Mouse (Mus musculus): ENCODE measurements around the gene Rfpl4b. TPM values are rescaled to one million over a fixed set of nuclear protein-coding genes. Genes with fewer than 3 reads are reported as not detected.
"Not testable (repeated sequence)": the region's sequence is repeated elsewhere in the genome, so short reads cannot be mapped to it uniquely, and the experiment has no call there.

Rfpl4b gene
- total RNA-seq (2021): not detected

DNA sequence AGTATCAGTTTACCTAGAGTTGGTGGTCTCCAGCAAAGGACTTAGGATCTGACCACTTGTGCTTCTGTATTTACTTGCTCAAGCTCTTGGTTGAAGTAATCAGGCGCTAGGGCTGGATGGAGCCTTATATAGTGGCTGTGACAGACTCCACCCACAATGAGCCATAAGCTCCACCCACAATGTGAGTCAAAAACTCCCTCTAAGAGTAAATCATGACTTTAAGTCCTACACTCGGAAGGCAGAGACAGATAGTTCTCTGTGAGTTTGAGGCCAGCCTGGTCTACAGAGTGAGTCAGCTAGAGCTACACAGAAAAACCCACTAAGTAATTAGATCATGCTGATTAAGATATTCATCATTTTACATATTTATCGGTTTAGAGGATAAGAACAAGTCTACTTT, at the start of gene Rfpl4b:
Rfpl4b (minus strand) TSS at position 101 of the 400 bp plus-strand sequence.
- no peak for DNase-seq (ENCODE audit: extremely low spot score in 1 of 2, low spot score in 2 of 2)
- intact Hi-C loops (cut with DNase I): no loop called here

DNA sequence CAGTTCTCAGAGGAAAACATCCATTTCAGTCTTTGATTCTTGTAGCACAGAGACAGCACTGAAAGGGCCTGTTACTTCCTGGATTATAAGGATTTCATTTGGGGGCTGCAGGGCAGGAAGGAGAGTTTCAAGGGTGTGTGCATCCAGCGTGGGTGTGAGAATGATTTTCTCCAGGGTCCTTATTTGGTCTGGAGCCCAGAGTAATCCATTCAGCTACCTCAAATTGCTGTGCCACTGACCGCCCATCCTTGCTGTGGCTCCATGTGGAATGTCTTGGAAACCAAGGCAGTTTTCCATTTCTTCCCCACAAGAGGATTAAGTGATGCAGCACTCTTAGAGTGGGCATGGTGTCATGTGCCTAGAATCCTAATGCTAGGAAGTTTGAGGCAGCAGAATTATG, 33.6 kb upstream of the Rfpl4b start:
- no peak for DNase-seq (ENCODE audit: extremely low spot score in 1 of 2, low spot score in 2 of 2)
- intact Hi-C loops (cut with DNase I): no loop called here

DNA sequence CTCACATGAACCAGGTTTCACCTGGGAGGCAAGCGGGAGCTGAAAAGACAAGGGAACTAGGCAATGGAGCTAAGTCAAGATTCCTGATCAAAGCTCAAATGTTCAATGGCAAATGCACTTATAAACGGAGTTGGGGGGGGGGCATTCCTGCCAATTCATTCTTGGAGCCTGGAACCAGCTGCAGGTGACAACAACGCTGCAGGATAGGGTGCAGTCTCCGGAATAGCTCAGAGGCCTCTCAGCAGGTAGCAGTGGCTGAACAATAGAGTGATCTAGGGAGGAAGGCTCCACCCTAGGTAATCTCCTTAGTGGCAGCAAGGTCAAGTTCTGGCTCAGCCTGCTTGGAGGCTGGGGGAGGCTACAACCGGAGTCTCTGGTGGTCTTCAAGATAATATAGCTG, 28.4 kb upstream of the Rfpl4b start:
- DNase-seq (ENCODE audit: extremely low spot score in 1 of 2, low spot score in 2 of 2); intact Hi-C loops (cut with DNase I): not testable (repeated sequence)

DNA sequence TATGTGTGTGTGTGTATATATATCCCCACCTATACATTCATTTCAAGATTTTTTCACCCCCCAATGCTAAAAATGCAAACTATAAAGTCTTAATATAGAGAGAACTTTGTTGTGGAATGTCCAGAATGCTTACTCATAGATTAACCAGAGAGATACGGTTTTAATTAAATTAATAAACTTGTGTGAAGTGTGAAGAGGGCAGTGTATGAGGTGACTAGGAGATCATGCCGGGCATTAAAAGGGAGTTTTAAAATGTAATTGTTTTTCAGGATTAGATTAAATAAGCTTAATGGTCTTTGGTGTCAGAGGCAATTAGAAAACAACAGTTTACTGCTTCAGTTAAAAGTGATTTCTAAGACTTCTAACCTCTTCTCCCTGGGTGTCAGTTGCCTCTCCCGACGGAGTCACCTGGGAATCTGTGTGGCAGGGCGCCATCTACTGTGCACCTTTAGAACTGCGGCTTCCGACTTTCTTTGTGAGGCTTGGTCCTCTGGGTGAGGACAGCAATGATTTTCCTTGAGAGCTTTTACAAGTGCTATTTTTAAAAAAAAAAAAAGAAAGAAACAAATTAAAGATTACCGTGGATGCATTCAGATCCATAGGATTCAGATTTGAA, 27.4 kb upstream of the Rfpl4b start:
- DNase-seq (ENCODE audit: extremely low spot score in 1 of 2, low spot score in 2 of 2): peak; percentile 61 to 72
- intact Hi-C loops (cut with DNase I): loop anchor here (2.0 to 5.0 kb wide), 2 partner anchors 1712 to 1777 kb away; no protein-coding TSS in a partner anchor

DNA sequence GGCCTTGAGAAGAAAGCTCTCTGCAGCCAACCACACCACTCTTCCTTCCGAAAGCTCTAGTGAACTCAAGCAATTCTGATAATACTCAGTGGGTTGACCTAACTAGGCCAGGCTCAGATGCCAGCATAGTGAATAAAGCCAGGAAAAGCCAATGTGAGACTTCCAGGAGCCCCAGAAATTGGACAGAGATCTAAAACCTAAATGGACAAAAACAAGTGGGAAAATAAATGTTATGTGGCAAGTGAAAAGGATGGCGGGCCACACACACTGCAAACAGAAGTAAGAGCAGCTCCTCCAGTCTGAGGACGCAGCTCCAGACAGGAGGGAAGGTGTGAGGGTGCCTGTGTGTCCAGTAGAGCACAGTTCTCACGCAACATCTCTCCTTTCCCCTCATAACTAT, 26.7 kb upstream of the Rfpl4b start:
- DNase-seq (ENCODE audit: extremely low spot score in 1 of 2, low spot score in 2 of 2): peak in 1 of 2 experiments; percentile 7
- intact Hi-C loops (cut with DNase I): loop anchor here (2.0 to 5.0 kb wide), 2 partner anchors 1711 to 1776 kb away; no protein-coding TSS in a partner anchor

DNA sequence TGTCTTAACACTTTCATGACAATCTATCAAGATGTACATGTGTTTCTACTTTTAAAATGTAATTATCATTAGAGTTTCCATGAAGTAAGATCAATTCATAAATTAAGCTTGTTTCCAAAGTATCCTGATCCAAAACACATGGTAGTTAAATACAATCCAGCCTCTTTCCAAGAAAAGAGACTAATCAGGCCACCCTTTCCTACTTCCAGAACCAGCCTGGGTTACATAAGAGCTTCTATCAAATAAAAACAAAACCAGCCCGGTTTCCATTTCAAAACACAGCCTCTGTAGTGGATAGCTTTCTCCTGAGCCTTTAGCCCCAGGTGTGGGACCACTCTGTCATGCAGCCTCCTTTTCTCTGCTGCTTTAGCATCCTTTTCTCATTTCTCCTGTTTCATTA, 2.2 kb upstream of the Rfpl4b start:
- intact Hi-C loops (cut with DNase I): no loop called here
- no peak for DNase-seq (ENCODE audit: extremely low spot score in 1 of 2, low spot score in 2 of 2)

DNA sequence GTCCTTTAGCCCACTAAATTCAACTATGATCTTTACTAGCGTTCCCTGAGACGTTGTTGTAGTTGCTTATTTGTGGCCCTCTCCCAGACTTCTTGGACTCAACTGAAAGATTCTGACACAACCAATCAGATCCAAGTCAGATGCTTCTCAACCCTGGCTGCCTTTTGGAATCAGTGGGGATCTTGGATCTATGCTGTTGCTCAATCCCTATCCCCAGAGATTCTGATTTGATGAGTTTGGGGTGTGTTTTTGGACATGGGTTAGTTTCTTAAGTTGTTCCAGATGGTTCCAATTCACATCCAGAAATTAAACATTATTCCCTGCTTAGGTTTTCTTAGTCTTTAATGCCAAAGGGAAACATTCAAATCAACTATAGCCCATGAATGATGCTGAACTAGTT, 15.5 kb downstream of the Rfpl4b start:
- no peak for DNase-seq (ENCODE audit: extremely low spot score in 1 of 2, low spot score in 2 of 2)
- intact Hi-C loops (cut with DNase I): no loop called here

DNA sequence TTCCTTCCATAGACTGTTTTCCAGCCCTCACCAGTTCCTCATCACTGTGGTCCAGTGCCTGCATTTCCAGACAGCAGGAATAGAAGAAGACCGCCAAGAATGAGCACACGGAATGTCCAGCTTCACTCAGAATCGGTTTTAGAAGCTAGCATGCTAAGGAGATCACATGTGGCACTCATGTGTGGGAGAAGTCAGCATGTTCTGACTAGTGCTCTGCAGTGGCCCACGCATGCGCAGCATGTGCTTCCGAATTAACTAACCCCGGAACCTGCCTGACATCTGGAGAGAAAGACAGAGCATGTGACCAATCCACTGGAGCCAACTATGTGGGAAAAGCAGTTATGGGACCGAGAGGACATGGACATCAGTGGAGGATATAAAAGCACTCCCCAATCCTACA, 17.5 kb downstream of the Rfpl4b start:
- intact Hi-C loops (cut with DNase I): no loop called here
- no peak for DNase-seq (ENCODE audit: extremely low spot score in 1 of 2, low spot score in 2 of 2)

DNA sequence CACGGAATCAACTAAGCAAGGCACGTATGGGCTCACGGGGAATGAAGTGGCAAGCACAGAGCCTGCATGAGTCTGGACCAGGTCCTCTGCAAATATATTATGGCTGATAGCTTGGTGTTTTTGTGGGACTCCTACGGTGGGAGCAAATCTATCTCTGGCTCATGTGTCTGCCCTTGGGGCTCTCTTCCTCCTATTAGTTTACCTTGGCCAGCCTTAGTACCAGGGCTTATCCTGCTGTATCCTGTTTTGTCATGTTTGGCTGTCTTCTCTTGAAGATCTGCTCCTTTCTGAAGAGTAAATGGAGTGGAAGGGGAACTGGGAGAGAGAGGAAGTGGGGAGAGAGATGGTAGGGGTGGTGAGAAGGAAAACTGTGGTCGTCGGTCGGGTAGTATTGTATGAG, 18.3 kb downstream of the Rfpl4b start:
- intact Hi-C loops (cut with DNase I): no loop called here
- no peak for DNase-seq (ENCODE audit: extremely low spot score in 1 of 2, low spot score in 2 of 2)

DNA sequence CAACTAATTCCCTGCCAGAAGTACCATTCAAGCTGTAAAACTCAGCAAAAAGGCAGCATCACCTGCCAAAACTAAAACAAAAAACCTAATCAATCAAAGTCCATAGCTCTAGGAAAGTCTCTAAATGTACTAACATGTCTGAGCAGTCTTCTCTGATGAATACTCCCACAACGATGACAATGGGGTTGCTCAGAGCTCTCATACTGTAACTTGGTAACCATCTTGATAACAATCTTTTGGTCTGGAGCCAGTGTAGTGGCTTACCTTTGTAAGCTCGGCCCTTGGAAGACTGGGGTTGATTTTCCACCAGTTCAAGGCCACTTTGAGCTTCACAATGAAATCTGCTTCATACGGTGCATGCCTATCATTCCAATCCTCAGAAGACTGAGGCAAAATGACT, 33.0 kb downstream of the Rfpl4b start:
- intact Hi-C loops (cut with DNase I): no loop called here

More for the DNA sequence above, 33.0 kb downstream of the Rfpl4b start:
- no peak for DNase-seq (ENCODE audit: extremely low spot score in 1 of 2, low spot score in 2 of 2)

Other genes with a start within 250 kb of the Rfpl4b start
- gene Lama4, start 143.7 kb upstream of the Rfpl4b start, total RNA-seq (2021): 10 to 100 TPM; 24.1 to 27.4 TPM

Data from left cerebral cortex, postnatal 10 days (tissue).